Mouse (Mus musculus) cerebellum, adult 2 months (tissue): ENCODE measurements at regions not wholly inside any gene's neighbourhood (a gene's known extent, or its start where the extent isn't known, plus 50 kb on each side); places are given as distances from the start of the nearest gene placed in this dataset.

Source experiments
- CTCF ChIP-seq: fragments of 200-500 bp; IDR thresholded peaks from 2 replicates; pipeline ENCODE4 v1.5.1; 2011; ENCODE audit warnings: low read depth, mild to moderate bottlenecking, control low read depth, low read length, moderate library complexity, borderline replicate concordance; ENCODE audit not compliant: insufficient read depth
- POLR2A ChIP-seq: fragments of 200-500 bp; IDR thresholded peaks from 2 replicates; pipeline ENCODE4 v1.6.1; 2011; ENCODE audit warnings: low read length, control low read depth, borderline replicate concordance; ENCODE audit not compliant: insufficient read depth

DNA sequence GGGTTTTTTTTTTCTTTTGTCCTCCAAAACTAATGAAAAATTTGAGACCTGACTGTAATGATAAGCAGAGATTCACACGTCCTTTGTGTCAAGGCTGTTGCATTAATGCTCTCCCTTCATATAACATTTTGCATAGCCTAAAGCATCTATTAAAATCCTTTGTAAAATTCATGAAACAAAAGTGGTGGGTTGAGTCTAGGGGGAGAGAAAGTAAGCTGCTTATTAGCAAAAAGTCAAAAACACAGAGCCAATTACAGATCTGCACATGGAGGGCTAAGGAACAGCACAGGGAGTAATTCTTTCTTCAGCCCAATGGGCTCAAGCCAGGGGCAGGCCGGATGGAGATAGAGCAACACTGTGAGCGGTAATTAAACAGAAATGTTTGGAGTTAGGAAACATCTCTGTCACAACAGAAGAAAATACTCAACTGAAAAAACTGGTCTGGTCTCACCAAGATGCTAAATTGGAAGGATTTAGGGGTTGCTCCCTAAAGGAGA is 298.3 kb upstream of the Atp5g3 start:
- no peak for TF ChIP-seq POLR2A
- no peak for TF ChIP-seq CTCF
